Mouse (Mus musculus): Measurements from ENCODE around the gene Kcnip1. TPM values are rescaled to one million over a fixed set of nuclear protein-coding genes. Genes with fewer than 3 reads are reported as not detected.
A peak's percentile ranks its signal among the peaks of the same experiment; 100 is the strongest.

Kcnip1 gene
- polyA plus RNA-seq, 1 experiment, result not detected

DNA sequence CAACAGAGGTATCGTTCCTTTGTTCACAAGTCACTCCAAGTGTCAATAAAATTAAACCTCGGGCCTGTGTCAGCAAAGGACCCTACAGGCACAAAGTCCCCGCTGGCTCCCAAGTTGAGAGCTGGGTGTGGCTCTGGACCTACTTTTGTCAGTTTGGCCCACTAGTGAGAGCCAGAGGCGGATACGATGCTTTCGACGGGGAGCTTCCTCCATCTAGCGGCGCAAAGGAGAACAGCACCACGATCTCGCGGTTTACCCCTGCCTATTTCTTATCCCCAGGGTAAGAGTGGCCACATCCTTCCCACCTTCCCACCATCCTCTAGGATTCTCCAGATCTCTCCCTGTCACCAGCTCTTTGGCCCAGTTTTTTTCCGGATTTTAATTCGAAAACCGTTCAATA lies 378.7 kb downstream of the Kcnip1 start:
- Histone ChIP-seq H3K4me3 (ENCODE audit: insufficient read depth, low read depth, low read length) (no peak overlapping the region), H3K4me1 (ENCODE audit: control insufficient read depth, insufficient read depth, low read length) (no peaks in the 10 kb centered on the region), H3K36me3 (ENCODE audit: control insufficient read depth, insufficient read depth, low read length) (no peaks in the 10 kb centered on the region), H3K27me3 (replicated peaks; ENCODE audit: control insufficient read depth, insufficient read depth, low read length) (no peaks in the 10 kb centered on the region), H3K27ac (ENCODE audit: insufficient read depth, low read depth, low read length) (no peak overlapping the region)
- 6% methylated on average over 15 of the region's 15 CpGs for WGBS
- DNase-seq, result peak; percentile 62
- TF ChIP-seq POLR2A (IDR thresholded peaks at IDR 0.05; ENCODE audit: low read depth, low read length) (no peak), CTCF (conservative IDR thresholded peaks at IDR 0.05; ENCODE audit: insufficient read depth, insufficient read length, low read depth, low read length) (peak; percentile 90)

GRCm38 (mm10) chr11:33607784-33608183 lies 385.2 kb downstream of the Kcnip1 start:
- WGBS, result 41% methylated on average over 3 of the region's 3 CpGs
- Histone ChIP-seq H3K27me3 (replicated peaks; ENCODE audit: control insufficient read depth, insufficient read depth, low read length) (no peaks in the 10 kb centered on the region), H3K4me3 (ENCODE audit: insufficient read depth, low read depth, low read length) (no peak overlapping the region), H3K4me1 (ENCODE audit: control insufficient read depth, insufficient read depth, low read length) (no peaks in the 10 kb centered on the region), H3K27ac (ENCODE audit: insufficient read depth, low read depth, low read length) (no peak overlapping the region), H3K36me3 (ENCODE audit: control insufficient read depth, insufficient read depth, low read length) (no peaks in the 10 kb centered on the region)
- DNase-seq, result no peak
- TF ChIP-seq CTCF (conservative IDR thresholded peaks at IDR 0.05; ENCODE audit: insufficient read depth, insufficient read length, low read depth, low read length) (no peak), POLR2A (IDR thresholded peaks at IDR 0.05; ENCODE audit: low read depth, low read length) (no peak)

DNA sequence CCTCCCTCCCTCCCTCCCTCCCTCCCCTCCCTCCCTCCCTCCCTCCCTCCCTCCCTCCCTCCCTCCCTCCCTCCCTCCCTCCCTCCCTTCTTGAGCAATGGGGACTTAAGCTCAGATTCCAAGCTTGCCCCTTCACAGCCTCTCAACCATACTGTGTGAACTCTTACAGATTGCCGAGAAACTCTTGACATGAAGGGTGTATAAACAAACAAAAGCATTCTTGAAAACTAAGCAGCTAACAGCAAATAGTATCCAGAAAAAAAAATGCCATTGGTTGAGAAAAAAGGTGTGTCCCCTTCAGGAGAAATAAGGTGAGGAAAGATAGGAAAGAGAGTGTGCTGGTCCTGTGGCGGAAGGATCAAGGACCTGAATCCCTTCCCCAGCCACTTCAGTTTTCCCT lies 389.8 kb downstream of the Kcnip1 start:
- H3K36me3 ChIP-seq (ENCODE audit: control insufficient read depth, insufficient read depth, low read length), result no peaks in the 10 kb centered on the region
- WGBS, result 77% methylated on average over 2 of the region's 2 CpGs
- no peak overlapping the region for H3K27ac ChIP-seq (ENCODE audit: insufficient read depth, low read depth, low read length)
- H3K4me3 ChIP-seq (ENCODE audit: insufficient read depth, low read depth, low read length), result no peak overlapping the region
- H3K27me3 ChIP-seq (replicated peaks; ENCODE audit: control insufficient read depth, insufficient read depth, low read length), result no peaks in the 10 kb centered on the region
- no peak for DNase-seq
- TF ChIP-seq CTCF (conservative IDR thresholded peaks at IDR 0.05; ENCODE audit: insufficient read depth, insufficient read length, low read depth, low read length), result no peak
- no peak for TF ChIP-seq POLR2A (IDR thresholded peaks at IDR 0.05; ENCODE audit: low read depth, low read length)
- H3K4me1 ChIP-seq (ENCODE audit: control insufficient read depth, insufficient read depth, low read length), result no peaks in the 10 kb centered on the region

DNA sequence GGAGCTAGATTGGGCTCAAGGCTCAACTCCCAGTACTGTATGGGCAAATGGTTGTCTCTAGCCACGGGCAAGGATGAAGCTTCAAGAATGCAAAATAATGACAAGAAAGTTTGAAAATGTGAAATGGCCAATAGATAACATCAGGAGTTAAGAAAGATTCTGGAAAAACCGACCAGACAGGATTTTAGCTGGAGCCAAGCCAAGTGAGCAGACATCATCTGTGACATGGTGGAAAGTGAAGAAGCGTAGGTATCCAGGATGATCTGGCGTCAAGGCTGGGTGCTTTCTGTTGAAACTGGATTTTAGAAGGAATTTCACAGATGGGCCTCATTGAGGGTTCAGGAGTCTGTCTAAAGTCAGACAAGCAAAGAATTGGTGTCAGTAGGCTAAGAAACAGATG lies 394.0 kb downstream of the Kcnip1 start, which contains the start of gene D130052B06Rik:
D130052B06Rik (plus strand) TSS at position 317 of the 400 bp plus-strand sequence.
- 74% methylated on average over 4 of the region's 4 CpGs for WGBS
- no peak for DNase-seq
- H3K36me3 ChIP-seq (ENCODE audit: control insufficient read depth, insufficient read depth, low read length), result no peaks in the 10 kb centered on the region
- H3K27ac ChIP-seq (ENCODE audit: insufficient read depth, low read depth, low read length), result no peak within 1 kb of the TSS
- no peak within 1 kb of the TSS for H3K4me3 ChIP-seq (ENCODE audit: insufficient read depth, low read depth, low read length)
- TF ChIP-seq CTCF (conservative IDR thresholded peaks at IDR 0.05; ENCODE audit: insufficient read depth, insufficient read length, low read depth, low read length), result no peak
- TF ChIP-seq POLR2A (IDR thresholded peaks at IDR 0.05; ENCODE audit: low read depth, low read length), result no peak
- H3K27me3 ChIP-seq (replicated peaks; ENCODE audit: control insufficient read depth, insufficient read depth, low read length), result no peaks in the 10 kb centered on the region
- H3K4me1 ChIP-seq (ENCODE audit: control insufficient read depth, insufficient read depth, low read length), result no peaks in the 10 kb centered on the region

DNA sequence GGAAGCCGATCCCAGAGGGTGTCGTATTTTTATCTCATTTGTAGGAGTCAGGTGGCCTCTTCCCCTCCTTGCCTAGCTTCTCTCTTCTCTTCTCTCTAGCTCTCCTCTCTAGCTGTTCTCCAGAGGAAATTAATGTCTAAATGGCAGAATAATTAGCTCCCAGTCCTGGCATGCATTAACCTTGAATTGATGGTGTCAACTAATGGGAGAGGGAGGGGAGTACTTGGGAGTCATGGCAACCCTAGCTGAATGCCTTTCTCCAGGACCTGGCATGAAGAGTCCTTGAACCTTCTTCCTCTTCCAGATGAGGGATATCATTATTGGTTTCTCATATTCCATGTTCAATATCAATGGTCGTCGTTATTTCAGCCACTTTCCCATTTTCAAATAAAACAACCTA lies 396.3 kb downstream of the Kcnip1 start:
- TF ChIP-seq CTCF (conservative IDR thresholded peaks at IDR 0.05; ENCODE audit: insufficient read depth, insufficient read length, low read depth, low read length) (no peak), POLR2A (IDR thresholded peaks at IDR 0.05; ENCODE audit: low read depth, low read length) (no peak)
- peak; percentile 4 for DNase-seq
- WGBS, result 62% methylated on average over 4 of the region's 4 CpGs

GRCm38 (mm10) chr11:33592826-33593225 lies 400.1 kb downstream of the Kcnip1 start:
- H3K27ac ChIP-seq (ENCODE audit: insufficient read depth, low read depth, low read length), result no peak overlapping the region
- WGBS, result 82% methylated on average over 4 of the region's 4 CpGs
- DNase-seq, result no peak
- H3K27me3 ChIP-seq (replicated peaks; ENCODE audit: control insufficient read depth, insufficient read depth, low read length), result no peaks in the 10 kb centered on the region
- no peak for TF ChIP-seq CTCF (conservative IDR thresholded peaks at IDR 0.05; ENCODE audit: insufficient read depth, insufficient read length, low read depth, low read length)
- no peaks in the 10 kb centered on the region for H3K36me3 ChIP-seq (ENCODE audit: control insufficient read depth, insufficient read depth, low read length)
- H3K4me1 ChIP-seq (ENCODE audit: control insufficient read depth, insufficient read depth, low read length), result no peaks in the 10 kb centered on the region
- H3K4me3 ChIP-seq (ENCODE audit: insufficient read depth, low read depth, low read length), result no peak overlapping the region

More for the DNA sequence above, 396.3 kb downstream of the Kcnip1 start:
- H3K36me3 ChIP-seq (ENCODE audit: control insufficient read depth, insufficient read depth, low read length), result no peaks in the 10 kb centered on the region
- no peaks in the 10 kb centered on the region for H3K27me3 ChIP-seq (replicated peaks; ENCODE audit: control insufficient read depth, insufficient read depth, low read length)
- H3K4me3 ChIP-seq (ENCODE audit: insufficient read depth, low read depth, low read length), result no peak overlapping the region
- H3K27ac ChIP-seq (ENCODE audit: insufficient read depth, low read depth, low read length), result no peak overlapping the region
- no peaks in the 10 kb centered on the region for H3K4me1 ChIP-seq (ENCODE audit: control insufficient read depth, insufficient read depth, low read length)

- H3K27me3 ChIP-seq (replicated peaks; ENCODE audit: control insufficient read depth, insufficient read depth, low read length), result no peaks in the 10 kb centered on the region
- TF ChIP-seq POLR2A (IDR thresholded peaks at IDR 0.05; ENCODE audit: low read depth, low read length) (no peak), CTCF (conservative IDR thresholded peaks at IDR 0.05; ENCODE audit: insufficient read depth, insufficient read length, low read depth, low read length) (no peak)
- no peak overlapping the region for H3K4me3 ChIP-seq (ENCODE audit: insufficient read depth, low read depth, low read length)
- WGBS, result 86% methylated on average over 3 of the region's 3 CpGs
- H3K36me3 ChIP-seq (ENCODE audit: control insufficient read depth, insufficient read depth, low read length), result no peaks in the 10 kb centered on the region
- H3K27ac ChIP-seq (ENCODE audit: insufficient read depth, low read depth, low read length), result no peak overlapping the region
- no peaks in the 10 kb centered on the region for H3K4me1 ChIP-seq (ENCODE audit: control insufficient read depth, insufficient read depth, low read length)
- no peak for DNase-seq
These were observed 402.2 kb downstream of the Kcnip1 start for GRCm38 (mm10) chr11:33590771-33591170.

DNA sequence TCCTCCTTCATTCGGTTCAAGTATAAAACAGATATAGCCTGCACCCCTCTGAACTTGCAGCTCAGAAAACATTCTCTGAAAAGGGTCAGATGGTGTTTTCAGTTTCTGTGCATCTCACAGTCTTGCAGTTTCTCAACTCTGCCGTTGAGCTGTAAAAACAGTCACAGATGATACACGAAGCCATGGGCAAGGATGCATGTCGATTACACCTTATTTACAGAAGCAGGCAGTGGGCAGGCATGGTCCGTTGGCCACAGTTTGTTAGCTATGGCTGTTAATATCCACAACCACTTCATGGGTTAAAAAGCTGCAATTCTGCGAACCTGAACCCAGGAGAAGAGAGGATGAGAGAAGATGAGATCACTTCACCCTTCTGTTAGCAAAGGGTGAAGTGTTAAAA lies 406.3 kb downstream of the Kcnip1 start:
- H3K27ac ChIP-seq (ENCODE audit: insufficient read depth, low read depth, low read length), result no peak overlapping the region

More for the DNA sequence above, 406.3 kb downstream of the Kcnip1 start:
- WGBS, result 29% methylated on average over 6 of the region's 6 CpGs
- no peak for TF ChIP-seq CTCF (conservative IDR thresholded peaks at IDR 0.05; ENCODE audit: insufficient read depth, insufficient read length, low read depth, low read length)
- TF ChIP-seq POLR2A (IDR thresholded peaks at IDR 0.05; ENCODE audit: low read depth, low read length), result no peak
- H3K4me1 ChIP-seq (ENCODE audit: control insufficient read depth, insufficient read depth, low read length), result no peaks in the 10 kb centered on the region
- H3K27me3 ChIP-seq (replicated peaks; ENCODE audit: control insufficient read depth, insufficient read depth, low read length), result no peaks in the 10 kb centered on the region
- no peak for DNase-seq
- no peaks in the 10 kb centered on the region for H3K36me3 ChIP-seq (ENCODE audit: control insufficient read depth, insufficient read depth, low read length)
- H3K4me3 ChIP-seq (ENCODE audit: insufficient read depth, low read depth, low read length), result no peak overlapping the region
